Mouse (Mus musculus) CH12.LX (cell line): ENCODE data around the gene Cacna1c.

Experiments used
- KAT2A ChIP-seq: IDR thresholded peaks from 2 replicates; pipeline ENCODE4 v1.6.1; 2012; ENCODE audit warnings: low read length, improper control_type of control experiment, inconsistent platforms; ENCODE audit not compliant: insufficient replicate concordance
- POLR2A ChIP-seq: IDR thresholded peaks from 2 replicates; pipeline ENCODE4 v1.6.1; 2011; ENCODE audit warnings: low read depth, mild to moderate bottlenecking, improper control_type of control experiment, low read length

DNA sequence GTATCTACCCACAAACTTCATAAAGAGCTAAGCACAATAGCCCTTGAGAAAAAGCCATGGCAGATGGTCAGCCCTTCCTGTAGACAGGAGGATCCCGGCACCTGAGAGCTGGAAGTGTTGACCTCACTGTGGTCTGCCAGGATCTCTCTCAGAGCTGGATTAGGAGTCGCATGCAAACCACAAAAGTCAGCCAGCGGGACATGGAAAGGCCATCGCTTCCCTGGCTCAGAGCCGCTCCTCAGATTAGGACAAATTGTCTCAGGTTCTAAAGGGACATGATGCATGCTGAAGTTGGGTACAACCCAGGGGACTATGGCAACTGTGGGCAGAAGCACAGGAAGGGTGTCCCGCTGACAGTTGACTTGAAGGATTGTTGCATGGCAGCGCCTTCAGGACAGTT is 490.4 kb downstream of the Cacna1c start:
- TF ChIP-seq KAT2A: no peak
- TF ChIP-seq POLR2A: no peak
